Mouse (Mus musculus) embryo, embryonic 11.5 days (tissue): ENCODE data around the gene Bex6.
A peak's percentile ranks its signal among the peaks of the same experiment; 100 is the strongest.
"Not testable (repeated sequence)": the region's sequence is repeated elsewhere in the genome, so short reads cannot be mapped to it uniquely, and the experiment has no call there.

ENCODE experiments used
- DNase-seq: peaks from one replicate; pipeline ENCODE4 v3.0.0-alpha.2; 2012; ENCODE audit warnings: low read depth, low spot score

Gene Bex6

DNA sequence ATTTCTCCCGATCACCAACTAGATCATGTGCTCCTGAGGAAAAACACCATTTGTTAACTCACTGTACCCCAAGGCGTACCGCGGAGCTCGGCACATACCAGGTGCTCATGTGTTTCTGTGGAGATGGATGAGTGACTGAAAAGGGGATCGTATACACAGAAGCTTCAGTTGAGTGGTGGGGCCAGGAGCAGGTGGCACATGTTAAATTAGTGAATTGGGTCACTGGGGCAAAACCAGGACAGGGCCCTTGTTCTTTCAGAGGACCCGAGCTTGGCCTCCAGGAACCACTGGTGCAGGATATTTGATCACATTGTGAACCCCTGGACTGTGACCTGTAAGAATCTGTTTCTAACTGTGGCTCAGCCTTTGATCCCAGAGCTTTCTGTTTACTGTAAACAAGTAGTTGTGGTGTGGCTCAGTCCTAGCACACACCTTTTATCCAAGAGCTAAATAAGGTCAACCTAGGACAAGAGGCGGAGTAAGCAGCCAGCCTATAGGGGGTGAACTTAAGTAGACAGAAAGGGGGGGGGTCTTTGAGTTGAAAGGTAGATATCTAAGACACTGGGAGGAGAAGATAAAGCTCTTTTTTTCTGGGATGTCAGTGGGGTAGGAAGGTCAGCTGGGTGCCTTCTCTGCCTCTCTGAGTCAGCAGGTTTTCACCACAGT, 5.2 kb upstream of the Bex6 start:
- no peak for DNase-seq

GRCm38 (mm10) chr16:32175029-32175428, 4.6 kb upstream of the Bex6 start:
- DNase-seq = no peak

DNA sequence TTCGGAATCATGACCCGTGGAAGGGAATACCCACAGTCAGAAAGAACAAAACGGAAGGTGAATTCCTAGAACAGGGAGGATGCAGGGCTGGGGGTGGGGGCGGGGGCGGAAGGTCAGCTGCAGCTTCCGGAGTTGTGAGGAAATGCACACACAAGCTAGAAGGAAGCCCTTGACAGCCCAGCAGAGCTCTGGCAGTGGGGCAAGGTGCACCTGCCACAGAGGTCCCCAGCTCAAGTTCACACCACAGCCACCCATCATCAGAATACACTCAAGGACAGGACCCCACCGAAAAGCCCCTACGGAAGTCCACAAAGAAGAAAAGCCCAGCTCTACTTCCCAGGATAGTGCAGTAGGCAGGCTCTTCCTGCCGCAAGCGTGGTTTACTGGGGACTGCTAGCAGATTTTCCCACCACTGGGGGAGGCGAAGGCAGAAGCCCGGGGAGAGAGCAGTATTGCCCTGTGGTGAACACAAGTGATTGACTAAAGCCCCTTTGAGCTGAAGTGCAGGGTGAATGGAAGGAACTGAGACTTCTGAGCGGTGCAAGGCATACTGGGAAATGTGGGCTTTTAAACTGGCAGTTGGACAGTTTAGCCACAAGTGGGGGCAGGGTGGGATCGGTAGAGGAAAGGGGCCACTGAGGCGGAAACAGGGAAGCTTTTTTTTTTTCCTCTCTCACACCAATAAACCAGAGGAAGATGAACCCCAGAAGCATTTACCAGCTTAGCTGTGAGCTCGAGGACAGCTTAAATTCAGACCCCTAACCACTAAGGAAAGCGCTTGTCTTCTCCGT, 2.5 kb upstream of the Bex6 start:
- no peak for DNase-seq

DNA sequence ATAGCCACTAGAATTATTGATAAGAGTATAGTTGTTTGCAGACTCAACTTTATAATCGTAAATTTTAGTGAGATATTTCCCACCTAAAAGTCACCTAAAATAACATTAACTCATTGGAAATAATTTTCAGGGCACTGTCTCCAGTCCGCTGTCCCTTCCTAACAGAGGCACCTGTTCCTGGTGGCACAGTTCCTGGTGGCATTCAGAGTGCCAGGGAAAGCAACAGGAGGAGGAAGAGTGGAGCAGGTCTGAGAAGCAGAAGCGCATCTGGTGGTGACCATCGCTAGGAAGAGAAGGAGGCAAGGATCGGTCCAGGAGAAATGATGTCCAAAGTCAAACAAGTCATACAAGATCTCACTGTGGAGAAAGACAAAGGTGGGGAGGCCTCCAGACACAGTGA, 6.4 kb downstream of the Bex6 start:
- no peak for DNase-seq

DNA sequence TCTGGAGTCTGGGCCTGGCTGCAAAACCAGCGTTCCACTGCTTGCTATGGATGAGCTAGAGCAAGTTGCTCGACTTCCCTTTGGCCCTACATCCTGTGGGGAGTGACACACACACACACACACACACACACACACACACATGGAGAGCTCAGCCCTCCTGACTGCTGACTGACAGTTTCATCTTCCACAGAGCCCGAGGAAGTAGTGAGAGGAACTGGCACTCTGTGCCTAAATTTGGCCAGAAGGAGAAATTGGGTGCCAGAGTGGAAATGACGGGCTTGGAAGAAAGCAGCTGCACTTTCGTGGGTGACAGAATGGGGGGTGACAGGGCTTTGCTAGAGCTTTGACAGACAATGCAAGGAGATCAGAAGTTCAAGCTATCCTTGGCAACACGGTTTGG, 9.5 kb downstream of the Bex6 start:
- DNase-seq = no peak

DNA sequence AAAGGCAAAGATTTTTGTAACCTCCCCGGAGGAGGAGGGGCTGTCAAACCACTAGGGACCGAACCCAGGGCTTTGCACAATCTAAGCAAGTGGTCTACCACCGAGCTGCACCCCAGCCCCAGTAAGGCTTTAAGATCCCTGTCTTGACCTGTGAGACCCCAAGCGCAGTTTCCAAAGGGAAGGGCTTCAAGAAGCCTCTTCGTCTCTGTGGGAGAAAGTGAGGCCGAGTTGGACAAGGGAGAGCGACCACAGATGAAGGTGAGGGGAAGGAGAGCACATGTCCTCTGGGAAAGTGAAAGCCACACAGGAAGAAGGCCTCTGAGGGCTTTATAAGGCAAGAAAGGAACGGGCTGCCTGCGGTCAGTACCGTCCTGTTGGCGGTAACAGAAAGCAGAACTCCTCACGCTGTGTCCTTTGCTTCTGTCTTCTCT, 10.4 kb downstream of the Bex6 start:
- DNase-seq = no peak

GRCm38 (mm10) chr16:32200256-32201003, 20.8 kb downstream of the Bex6 start:
- DNase-seq = peak; percentile 54

DNA sequence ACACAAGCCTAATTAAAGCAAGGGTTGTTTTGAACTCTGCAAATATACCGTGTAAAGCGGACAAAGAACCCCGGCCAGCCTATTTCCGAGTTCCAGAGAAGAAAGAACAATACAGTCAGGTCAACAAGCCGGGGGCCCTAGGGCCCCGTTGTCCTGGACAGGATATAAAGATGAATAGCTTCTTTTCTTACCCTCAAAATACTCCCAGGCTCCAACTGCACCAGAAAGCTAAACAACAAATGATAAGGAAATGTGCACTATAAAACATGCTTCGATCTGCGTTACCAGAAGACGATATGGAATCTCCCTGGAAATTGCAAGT, 21.3 kb downstream of the Bex6 start:
- peak; percentile 17 for DNase-seq

DNA sequence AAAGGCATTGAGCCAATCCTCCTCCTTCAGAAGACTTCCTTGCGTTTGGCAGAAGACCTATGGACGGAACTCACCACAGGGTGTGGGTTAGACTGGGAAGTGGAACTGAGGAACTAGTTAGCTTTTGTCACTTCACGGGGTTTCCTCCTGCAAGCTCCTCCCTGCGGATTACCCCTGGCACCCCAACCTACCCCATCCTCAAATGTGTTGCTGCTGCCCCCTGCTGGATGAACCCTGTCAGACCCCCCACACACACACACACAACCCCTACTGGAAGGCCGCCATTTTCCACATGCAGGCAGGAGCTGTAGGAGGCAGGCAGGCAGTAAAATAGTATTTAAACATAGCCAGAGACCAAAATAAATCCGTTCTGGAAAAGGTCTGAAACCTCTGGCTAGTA, 23.1 kb downstream of the Bex6 start:
- no peak for DNase-seq

DNA sequence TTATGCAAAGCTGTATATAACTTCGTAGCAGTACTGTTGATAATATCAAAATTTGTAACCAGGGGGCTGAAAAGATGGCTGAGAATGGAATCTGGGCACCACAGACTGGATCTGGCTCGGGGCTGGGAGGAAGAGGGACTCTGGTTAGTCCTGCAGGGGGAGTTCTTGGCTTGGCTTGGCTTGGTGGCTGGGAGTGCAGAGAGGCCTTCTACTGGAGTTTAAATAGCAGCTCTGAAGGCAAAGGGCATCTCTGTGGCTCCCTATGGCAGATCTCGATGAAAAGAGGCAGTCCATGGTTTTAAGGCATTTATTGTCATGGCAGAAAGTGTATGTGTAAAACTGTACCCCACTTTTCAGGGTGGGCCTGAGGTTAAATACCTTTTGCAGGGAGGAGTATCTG, 25.3 kb downstream of the Bex6 start:
- DNase-seq = no peak

- DNase-seq = no peak
These were observed 34.5 kb downstream of the Bex6 start for GRCm38 (mm10) chr16:32214156-32214555.

DNA sequence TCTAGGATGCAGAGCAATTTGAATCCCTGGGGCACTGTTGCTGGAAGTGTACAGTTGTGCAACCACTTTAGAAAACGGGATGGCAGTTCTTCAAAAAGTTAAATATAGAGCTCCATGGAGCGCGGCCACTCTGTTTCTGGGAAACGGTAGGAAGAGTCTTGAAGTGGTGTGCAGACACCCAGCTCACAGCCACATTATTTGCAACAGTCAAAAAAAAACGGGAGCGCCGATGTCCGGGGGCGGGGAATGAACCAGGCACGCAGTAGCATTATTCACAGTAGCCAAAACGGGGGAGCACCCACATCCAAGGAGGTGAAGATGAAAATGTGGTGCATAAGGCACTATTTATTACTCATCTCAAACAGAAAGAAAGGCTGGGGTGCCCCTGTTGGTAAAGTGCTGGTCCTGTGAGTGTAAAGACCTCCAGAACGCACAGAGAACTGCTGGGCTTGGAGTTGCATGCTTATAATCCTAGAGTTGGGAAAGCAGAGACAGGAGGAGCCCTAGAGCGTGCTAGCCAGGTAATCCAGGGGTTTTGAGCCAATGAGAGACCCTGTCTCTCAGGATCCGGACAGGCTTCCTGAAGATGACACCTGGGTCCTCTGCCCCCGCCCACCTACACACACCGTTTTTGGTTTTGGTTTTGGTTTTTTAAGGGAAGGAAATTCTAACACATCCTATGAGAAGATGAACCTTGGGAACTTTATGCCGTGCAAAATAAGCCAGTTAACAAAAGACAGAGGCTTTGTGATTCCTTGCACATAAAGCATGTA, 35.4 kb downstream of the Bex6 start:
- no peak for DNase-seq

DNA sequence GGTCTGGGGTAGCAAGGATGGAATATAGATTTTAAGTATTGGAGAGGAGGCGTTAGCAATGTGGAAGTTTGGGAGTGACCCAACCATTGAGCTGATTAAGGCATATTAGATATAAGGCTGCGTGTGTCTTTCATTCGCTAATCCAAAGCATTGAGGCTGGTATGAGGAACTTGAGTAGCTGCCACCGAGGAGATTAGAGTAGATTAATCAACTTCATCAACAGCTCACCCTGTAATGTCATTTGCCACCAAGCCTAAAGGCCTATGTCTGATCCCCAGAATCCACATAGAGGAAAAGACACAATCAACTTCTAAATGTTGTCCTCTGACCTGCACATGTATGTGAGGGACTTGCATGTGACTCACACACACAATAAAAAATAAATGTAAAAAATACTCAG, 42.2 kb downstream of the Bex6 start:
- DNase-seq = no peak

DNA sequence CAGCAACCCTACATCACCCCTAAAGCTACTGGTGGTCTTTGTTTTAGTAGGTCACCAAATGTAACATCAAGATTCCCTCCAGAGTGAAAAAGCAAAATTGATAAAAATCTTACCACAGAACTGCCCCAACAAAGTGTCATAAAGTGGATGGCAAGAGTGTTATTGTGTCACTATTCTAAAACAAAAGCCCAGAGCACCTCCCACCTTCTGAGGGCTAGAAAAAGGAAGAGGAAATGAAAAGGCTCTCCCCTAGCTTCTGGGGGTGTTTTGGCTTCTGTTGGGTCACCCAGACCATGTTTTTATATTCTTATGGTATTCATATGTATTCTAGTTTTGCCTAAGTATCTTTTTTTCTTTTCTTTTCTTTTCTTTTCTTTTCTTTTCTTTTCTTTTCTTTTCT, 42.8 kb downstream of the Bex6 start:
- no peak for DNase-seq

DNA sequence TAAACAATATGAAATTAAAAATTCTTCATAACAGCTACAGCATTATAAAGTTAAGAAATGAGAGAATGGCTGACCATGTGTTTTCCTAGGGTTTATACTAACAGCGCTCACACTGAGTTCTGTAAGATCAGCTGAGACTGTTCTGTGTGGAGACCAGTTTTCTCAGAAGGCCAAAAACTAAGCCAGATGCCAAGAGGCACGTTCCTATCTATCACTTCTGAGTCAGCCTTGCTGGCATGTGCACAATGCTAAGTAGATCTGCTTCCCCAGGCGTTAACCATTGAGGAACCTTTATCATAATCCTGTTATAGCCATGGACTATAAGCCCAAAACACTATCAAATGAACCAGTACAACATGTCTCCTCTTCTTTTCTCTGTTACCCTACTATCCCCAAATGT, 52.4 kb downstream of the Bex6 start:
- not testable (repeated sequence) for DNase-seq
